ENCODE assay signal across 8 mouse cellular contexts in genomic region chr6:56609529-56609928, GRCm38 (mm10). TPM values are rescaled to one million over a fixed set of nuclear protein-coding genes. Genes with fewer than 3 reads are reported as not detected.
DNase-seq lines count a peak whose midpoint lies in the region; ATAC-seq and TF ChIP-seq lines count a peak whose summit lies in the region.
"Not testable (repeated sequence)": the region's sequence is repeated elsewhere in the genome, so short reads cannot be mapped to it uniquely, and the experiment has no call there.
"Had no signal": no experiment of that assay in that cellular context is flagged by ENCODE, and none has a peak within 500 bp of the region (broad histone marks: within the 10 kb centered on the region; RNA-seq: fewer than 3 reads in every experiment).

No protein-coding gene starts in this region.

- H3K36me3 ChIP-seq in liver, embryonic 11.5 days (ENCODE audit: control insufficient read depth, insufficient read depth, low read length); liver, embryonic 13.5 days; liver, embryonic 15.5 days (replicated peaks); liver, postnatal 0 days (replicated peaks; ENCODE audit: insufficient read depth, low read length): not testable (repeated sequence)

- not testable (repeated sequence) for H3K9ac ChIP-seq in liver, embryonic 11.5 days (ENCODE audit: low read depth, low read length); liver, embryonic 13.5 days; liver, embryonic 15.5 days; liver, postnatal 0 days (replicated peaks)

- not testable (repeated sequence) for H3K27ac ChIP-seq in liver, embryonic 11.5 days (ENCODE audit: low read depth, low read length); liver, embryonic 15.5 days (replicated peaks)
- H3K27ac ChIP-seq in liver, embryonic 13.5 days = 0 out of 2 replicates have a peak overlapping the region, but pooled peaks have one; percentile 21
- H3K27ac ChIP-seq in liver, postnatal 0 days (ENCODE audit: low read depth) = 0 out of 2 replicates have a peak overlapping the region, but pooled peaks have one; percentile 20

- peak; percentile 78 for TF ChIP-seq EP300 in liver, postnatal 0 days (IDR thresholded peaks at IDR 0.05; ENCODE audit: low read depth)

- H3K4me2 ChIP-seq in liver, embryonic 11.5 days; liver, embryonic 13.5 days; liver, embryonic 15.5 days; liver, postnatal 0 days (ENCODE audit: low read depth, low read length): not testable (repeated sequence)

- peak; percentile 67 for ATAC-seq in liver, embryonic 11.5 days (replicated peaks; ENCODE audit: low FRiP score)
- ATAC-seq in liver, embryonic 13.5 days (ENCODE audit: low read depth) = peak; percentile 81
- peak; percentile 90 for ATAC-seq in liver, embryonic 15.5 days (ENCODE audit: insufficient read depth)
- ATAC-seq in liver, postnatal 0 days = peak; percentile 98

- 44% methylated on average over 1 of the region's 1 CpGs for WGBS in liver, embryonic 11.5 days
- 41% methylated on average over 1 of the region's 1 CpGs for WGBS in liver, embryonic 13.5 days (ENCODE audit: insufficient replicate concordance)
- 40% methylated on average over 1 of the region's 1 CpGs for WGBS in liver, embryonic 15.5 days (ENCODE audit: insufficient replicate concordance)
- WGBS in liver, postnatal 0 days (ENCODE audit: insufficient replicate concordance) = 51% methylated on average over 1 of the region's 1 CpGs

- H3K4me3 ChIP-seq in liver, embryonic 11.5 days (ENCODE audit: low read depth, low read length); liver, embryonic 13.5 days (replicated peaks); liver, embryonic 15.5 days (replicated peaks); liver, postnatal 0 days (ENCODE audit: low read depth, low read length): not testable (repeated sequence)

- H3K4me1 ChIP-seq in liver, embryonic 11.5 days (replicated peaks; ENCODE audit: control insufficient read depth, insufficient read depth, low read length); liver, embryonic 13.5 days (replicated peaks); liver, embryonic 15.5 days (replicated peaks); liver, postnatal 0 days (ENCODE audit: insufficient read depth): not testable (repeated sequence)

- DNase-seq in embryo, embryonic 10.5 days (ENCODE audit: low spot score) = peak; percentile 1
- DNase-seq in liver = peak; percentile 23
- DNase-seq in liver, embryonic 11.5 days (ENCODE audit: low spot score); liver, embryonic 13.5 days; liver, postnatal 0 days: not testable (repeated sequence)

- H3K27me3 ChIP-seq in liver, embryonic 11.5 days (replicated peaks; ENCODE audit: control insufficient read depth, insufficient read depth, low read length); liver, embryonic 13.5 days; liver, embryonic 15.5 days; liver, postnatal 0 days (ENCODE audit: insufficient read depth, low read length): not testable (repeated sequence)

- not testable (repeated sequence) for H3K9me3 ChIP-seq in liver, embryonic 11.5 days (ENCODE audit: control insufficient read depth, low read length); liver, embryonic 13.5 days (replicated peaks); liver, embryonic 15.5 days (replicated peaks); liver, postnatal 0 days (ENCODE audit: low read length)

- not testable (repeated sequence) for TF ChIP-seq CTCF in liver, postnatal 0 days (IDR thresholded peaks at IDR 0.05; ENCODE audit: low read depth)

RNA-seq across cellular contexts. Expression of gene Pde1c, which starts 40.6 kb away (rescaled TPM):
- 0.70 and 0.89 TPM in 2 replicates for polyA plus RNA-seq in liver, embryonic 11.5 days (2014; fragmentation: Nextera tagmentation; extraction: Ambion mirVana)
- polyA plus RNA-seq in liver, embryonic 13.5 days (2015; fragmentation: Nextera tagmentation; extraction: Ambion mirVana) = 0.48 and 0.88 TPM in 2 replicates
- polyA plus RNA-seq in liver, embryonic 15.5 days (2015; fragmentation: Nextera tagmentation; extraction: Ambion mirVana) = 0.61 and 0.76 TPM in 2 replicates
- 0.39 and 0.58 TPM in 2 replicates for polyA plus RNA-seq in liver, postnatal 0 days (2015; fragmentation: Nextera tagmentation; extraction: Ambion mirVana)
- polyA plus RNA-seq: G1E, Patski had no signal
